Mouse (Mus musculus) ES-Bruce4 (cell line): ENCODE measurements around the gene Cd300ld2.

Experiments
- CTCF ChIP-seq: IDR thresholded peaks from one replicate; pipeline ENCODE4 v1.8.1; 2011; ENCODE audit warnings: low read depth, low read length
- POLR2A ChIP-seq: IDR thresholded peaks from one replicate; pipeline ENCODE4 v1.8.1; 2011; ENCODE audit warnings: low read length; ENCODE audit not compliant: insufficient read depth

GRCm38 (mm10) chr11:114981866-114982265 lies 34.1 kb downstream of the Cd300ld2 start:
- TF ChIP-seq CTCF: no peak
- TF ChIP-seq POLR2A: no peak
